Mouse (Mus musculus): ENCODE measurements at regions not wholly inside any gene's neighbourhood (a gene's known extent, or its start where the extent isn't known, plus 50 kb on each side); places are given as distances from the start of the nearest gene placed in this dataset.

GRCm38 (mm10) chr15:62743879-62744278, 1101.1 kb downstream of the Gsdmc2 start:
- no peak for DNase-seq

DNA sequence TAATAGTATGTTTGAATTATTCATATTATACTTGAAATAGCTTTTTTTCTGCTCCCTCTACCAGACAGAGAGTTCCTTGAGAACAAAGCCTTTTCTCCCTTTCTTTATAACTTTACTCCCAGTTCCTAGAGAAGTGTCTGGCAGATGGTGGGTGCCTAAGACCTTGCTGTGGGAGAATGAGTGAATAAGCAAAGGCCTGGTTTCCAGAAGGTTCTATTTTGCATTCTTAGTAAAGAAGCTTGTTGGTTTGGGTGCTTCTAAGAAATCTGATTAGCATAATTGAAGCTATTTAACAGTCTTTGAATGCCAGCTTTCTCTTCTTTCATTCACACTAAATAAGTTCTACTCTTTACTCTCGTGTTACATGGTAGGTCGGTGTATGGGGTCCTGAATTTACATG, 1104.2 kb downstream of the Gsdmc2 start:
- no peak for DNase-seq

- DNase-seq = no peak
These were observed 1109.6 kb downstream of the Gsdmc2 start for GRCm38 (mm10) chr15:62735334-62735733.

GRCm38 (mm10) chr15:62734900-62735299, 1110.1 kb downstream of the Gsdmc2 start:
- DNase-seq = no peak

DNA sequence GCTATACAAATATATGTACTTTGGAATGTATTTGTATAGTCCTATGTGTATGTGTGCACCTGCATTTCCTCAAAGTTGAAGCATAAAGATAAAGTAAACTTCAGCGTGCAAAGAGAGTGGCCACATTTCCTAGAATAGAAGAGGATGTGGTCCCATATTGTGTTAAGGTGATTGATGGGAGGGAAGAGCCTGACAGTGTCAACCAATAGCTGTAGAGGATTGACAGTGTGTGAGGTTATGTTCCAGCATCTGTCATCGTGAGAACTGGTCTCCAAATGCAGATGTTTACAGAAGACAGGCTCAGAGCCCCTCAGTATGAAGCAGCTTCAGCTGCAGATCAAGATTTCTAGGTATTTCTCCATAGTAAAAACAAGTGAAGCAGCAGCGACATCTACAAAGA, 1114.5 kb downstream of the Gsdmc2 start:
- DNase-seq = no peak

DNA sequence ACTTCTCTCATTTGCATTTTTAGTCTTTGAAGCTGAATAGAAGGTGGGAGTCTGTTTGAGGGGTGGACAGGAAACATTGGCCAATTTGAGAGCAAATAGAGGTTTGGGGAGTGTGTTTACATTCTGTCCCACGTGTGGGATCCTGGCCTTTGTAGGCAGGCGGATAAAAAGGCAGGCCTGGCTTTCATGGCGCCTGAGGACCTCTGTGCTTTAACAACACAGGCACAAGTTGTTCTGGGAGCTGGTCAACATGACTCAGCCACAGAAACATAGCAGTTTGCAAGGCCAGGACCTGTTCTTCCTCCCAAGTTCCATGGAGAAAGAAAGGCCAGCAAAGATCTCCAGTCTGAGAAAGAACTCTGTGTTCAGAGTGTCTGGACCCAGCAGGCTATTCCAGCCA, 1130.7 kb downstream of the Gsdmc2 start:
- no peak for DNase-seq

- DNase-seq = peak; percentile 84
These were observed 1132.3 kb downstream of the Gsdmc2 start for GRCm38 (mm10) chr15:62712543-62713131.

- no peak for DNase-seq
These were observed 1132.9 kb downstream of the Gsdmc2 start for GRCm38 (mm10) chr15:62712060-62712542.

- DNase-seq = no peak
These were observed 1135.4 kb downstream of the Gsdmc2 start for GRCm38 (mm10) chr15:62709546-62709945.

- DNase-seq = no peak
These were observed 1146.4 kb downstream of the Gsdmc2 start for GRCm38 (mm10) chr15:62698559-62698958.

DNA sequence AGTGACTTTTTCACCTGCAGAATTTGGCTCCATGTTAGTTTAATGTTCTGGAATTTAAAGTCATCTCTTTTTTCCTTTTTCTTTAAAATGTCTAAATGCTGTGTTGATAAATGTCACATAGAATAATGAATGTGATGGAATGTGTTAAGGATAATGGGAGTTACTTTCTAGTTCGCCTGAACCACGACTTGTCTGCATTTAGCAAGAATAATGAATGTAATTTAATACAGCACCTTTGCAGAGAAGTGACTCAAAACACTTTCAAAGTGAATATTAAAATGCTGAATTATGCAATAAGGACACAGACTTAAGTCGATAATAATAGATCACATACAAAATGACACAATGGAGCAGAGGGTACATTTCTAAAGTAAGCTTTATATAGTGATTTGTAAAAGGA, 1150.2 kb downstream of the Gsdmc2 start:
- no peak for DNase-seq

DNA sequence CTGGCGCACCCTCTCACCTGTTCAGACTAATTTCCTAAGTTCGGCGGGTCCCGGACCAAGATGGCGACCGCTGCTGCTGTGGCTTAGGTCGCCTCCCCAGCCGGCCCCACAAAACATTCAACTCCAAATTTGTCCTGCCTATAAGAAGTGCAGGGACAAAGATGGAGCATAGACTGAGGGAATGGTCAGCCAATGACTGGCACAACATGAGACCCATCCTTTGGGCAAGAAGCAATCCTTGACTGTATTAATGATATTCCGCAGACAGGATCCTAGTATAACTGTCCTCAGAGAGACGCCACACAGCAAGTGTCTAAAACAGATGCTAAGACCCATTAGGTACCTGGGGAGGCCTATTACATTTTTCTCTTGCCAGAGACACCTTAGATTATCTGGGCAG, 1151.3 kb downstream of the Gsdmc2 start:
- DNase-seq = no peak

DNA sequence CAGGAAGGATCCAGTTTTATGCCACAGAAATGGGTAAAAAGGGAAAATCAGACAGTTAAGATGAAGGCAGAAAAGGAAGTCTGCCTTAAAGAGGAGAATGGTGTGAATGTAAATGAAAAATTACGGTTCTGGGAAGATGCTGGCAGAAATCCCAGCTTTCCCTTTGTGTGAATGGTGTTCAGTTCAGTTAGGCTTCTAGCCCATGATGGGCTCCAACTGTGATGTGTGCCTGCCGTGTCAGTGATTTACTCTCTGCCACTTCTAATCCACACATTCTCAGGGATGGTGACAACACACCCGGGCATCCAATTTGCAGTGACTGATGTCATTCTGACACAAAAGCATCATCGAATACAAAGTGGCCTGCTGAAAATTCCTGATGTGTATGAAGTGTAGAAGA, 1171.6 kb downstream of the Gsdmc2 start:
- no peak for DNase-seq

GRCm38 (mm10) chr15:62670026-62670425, 1175.0 kb downstream of the Gsdmc2 start:
- no peak for DNase-seq

GRCm38 (mm10) chr15:62659096-62659495, 1185.9 kb downstream of the Gsdmc2 start:
- DNase-seq = peak; percentile 55

DNA sequence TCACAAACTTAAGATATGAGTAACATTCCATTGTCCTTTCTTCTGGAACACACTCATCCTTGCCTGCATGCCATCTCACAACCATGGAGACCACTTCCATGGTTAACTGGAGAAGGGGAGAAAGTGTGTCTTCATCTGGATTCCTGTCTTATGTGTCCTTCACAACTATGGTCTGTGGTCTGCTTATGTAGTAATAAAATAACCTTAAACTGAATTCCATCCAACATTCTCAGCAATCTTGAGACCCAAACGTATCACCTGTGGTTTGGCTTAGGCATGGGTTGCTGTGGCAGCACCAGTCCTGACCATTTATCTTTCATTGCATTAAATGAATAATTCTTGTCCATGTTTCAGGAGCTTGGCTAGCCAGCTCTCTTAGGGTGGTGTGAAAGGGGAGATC, 1186.3 kb downstream of the Gsdmc2 start:
- no peak for DNase-seq

DNA sequence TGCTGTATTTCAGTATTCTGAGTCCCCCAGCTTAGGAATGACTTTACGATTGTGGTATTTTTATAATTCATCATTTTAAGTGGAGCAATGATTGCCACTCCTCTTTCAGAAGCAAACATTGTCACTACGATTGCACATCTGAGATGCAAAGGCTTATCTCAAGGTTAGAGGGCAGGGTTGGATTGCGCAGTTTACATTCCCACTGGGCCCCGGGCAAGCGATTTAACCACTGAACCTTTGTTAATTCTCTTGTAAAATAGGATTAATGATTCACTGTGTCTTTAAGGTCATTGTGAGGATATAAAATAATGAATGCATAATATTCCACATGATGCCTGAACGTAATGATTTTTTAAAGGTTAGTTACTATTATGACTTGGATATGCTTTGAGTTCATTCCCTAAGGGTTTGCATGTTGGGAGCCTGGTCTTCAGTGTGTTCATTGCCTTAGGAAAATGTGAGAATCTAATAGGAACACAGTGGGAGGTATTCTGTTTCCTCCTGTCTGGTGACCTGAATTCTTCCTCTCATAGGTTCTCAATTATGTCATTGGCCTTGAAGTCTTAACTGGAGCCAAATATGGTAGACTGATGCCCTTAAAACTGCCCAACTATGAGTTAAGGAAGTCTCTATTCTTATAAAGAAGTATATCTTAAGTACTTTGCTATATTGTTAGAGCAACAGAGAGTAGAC, 1198.4 kb downstream of the Gsdmc2 start:
- peak; percentile 27 for DNase-seq

GRCm38 (mm10) chr15:62644744-62645143, 1200.2 kb downstream of the Gsdmc2 start:
- DNase-seq = no peak

DNA sequence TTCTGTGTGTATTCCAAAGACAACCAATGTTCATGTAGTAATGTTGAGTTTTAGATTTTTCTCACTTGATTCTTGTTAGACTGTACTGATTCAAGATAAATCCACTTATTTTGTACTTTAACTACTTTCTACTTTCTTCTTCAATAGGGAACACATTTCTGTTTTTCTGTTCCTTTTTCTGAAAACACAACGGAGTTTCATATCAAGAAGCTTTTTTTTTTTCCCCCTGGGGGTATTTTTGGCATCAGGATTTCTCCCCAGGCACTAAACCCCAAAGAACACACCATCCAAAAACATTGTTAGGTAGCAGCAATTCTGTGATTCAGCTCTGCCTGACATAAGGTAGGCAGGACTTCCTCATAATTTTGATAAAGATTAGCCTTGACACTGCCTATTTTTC, 1200.7 kb downstream of the Gsdmc2 start:
- DNase-seq = no peak

DNA sequence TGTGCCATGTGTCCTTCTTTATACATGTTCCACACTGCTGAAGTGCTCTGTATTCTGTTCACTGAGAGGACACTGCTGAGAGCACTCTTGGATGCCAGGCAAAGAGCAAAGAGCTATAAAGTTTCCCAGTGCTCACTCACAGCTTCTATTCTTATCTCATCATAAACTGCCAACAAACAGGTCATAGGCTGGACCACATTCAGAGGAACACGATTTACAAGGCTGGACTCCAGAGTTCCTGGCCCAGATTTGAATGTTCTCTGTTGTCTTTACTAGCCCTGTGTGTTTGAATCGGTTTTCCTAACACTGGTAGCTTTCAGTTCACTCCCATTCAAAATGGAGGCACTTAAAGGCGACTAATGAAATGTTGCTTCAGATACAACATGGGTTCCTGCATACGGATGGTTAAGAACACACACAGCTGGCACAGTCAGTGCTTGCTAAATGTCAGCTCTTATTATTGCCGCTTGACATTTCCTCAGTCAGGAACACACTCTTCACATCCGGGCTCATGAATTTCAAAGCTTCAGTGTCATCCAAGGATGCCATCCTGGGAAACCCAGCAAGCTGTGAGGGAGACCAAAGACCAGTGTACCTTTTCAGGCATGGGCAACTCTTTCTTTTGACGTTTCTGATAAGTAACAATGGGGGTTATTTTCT, 1203.8 kb downstream of the Gsdmc2 start:
- DNase-seq = no peak

DNA sequence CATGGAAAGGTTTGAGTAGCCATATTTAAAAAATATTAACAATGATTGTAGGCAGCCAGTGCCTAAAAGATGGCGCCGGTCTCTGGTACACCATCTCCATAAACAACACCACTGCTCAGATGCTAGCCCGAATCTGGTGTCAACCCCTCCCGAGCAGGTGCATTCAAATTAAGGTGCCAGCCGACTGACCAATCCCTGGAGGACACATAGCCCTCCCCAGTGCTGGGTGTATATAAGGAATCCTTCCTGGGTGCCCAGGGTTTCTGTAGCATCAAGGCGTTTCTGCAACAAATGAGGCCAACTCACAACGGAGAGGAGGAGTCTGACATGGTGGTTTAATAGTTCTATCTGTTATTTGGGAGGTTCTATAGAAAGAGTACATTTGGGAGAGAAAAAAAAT, 1219.6 kb downstream of the Gsdmc2 start:
- DNase-seq = no peak

GRCm38 (mm10) chr15:62616042-62616441, 1228.9 kb downstream of the Gsdmc2 start:
- no peak for DNase-seq

- DNase-seq = no peak
These were observed 1248.2 kb downstream of the Gsdmc2 start for GRCm38 (mm10) chr15:62596735-62597134.

DNA sequence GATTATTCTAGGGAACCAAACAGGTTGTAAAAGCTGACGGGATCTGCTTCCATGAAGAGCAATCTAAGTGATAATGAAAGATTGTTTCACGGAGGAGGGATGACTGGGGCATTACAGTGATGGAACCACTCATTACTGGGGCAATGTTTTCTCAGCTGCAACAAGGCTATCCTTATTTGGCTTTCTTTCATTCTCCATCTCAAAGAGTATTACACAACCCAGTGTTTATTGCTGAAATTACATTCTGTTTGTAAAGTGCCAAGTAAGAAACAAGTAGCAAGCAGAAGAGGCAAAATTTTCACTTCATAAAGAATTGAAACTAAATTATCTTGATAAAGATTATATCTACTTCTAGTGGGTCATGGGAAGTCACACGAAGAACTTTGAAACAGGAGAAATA, 1256.4 kb downstream of the Gsdmc2 start:
- DNase-seq = no peak

All from adrenal gland, adult 2 months (tissue).